Mouse (Mus musculus) MN1 (cell line): Measurements from ENCODE around the gene Sh3bp5.

ENCODE experiments used
- DNase-seq: peaks from one replicate; pipeline ENCODE4 v3.0.0-alpha.2; 2016; ENCODE audit warnings: low spot score

The Sh3bp5 gene

GRCm38 (mm10) chr14:31392873-31393545 is 42.9 kb downstream of the Sh3bp5 start:
- no peak for DNase-seq

GRCm38 (mm10) chr14:31392300-31392699 is 43.6 kb downstream of the Sh3bp5 start:
- DNase-seq = no peak

- no peak for DNase-seq
Measured at GRCm38 (mm10) chr14:31389421-31390147, 46.3 kb downstream of the Sh3bp5 start.

DNA sequence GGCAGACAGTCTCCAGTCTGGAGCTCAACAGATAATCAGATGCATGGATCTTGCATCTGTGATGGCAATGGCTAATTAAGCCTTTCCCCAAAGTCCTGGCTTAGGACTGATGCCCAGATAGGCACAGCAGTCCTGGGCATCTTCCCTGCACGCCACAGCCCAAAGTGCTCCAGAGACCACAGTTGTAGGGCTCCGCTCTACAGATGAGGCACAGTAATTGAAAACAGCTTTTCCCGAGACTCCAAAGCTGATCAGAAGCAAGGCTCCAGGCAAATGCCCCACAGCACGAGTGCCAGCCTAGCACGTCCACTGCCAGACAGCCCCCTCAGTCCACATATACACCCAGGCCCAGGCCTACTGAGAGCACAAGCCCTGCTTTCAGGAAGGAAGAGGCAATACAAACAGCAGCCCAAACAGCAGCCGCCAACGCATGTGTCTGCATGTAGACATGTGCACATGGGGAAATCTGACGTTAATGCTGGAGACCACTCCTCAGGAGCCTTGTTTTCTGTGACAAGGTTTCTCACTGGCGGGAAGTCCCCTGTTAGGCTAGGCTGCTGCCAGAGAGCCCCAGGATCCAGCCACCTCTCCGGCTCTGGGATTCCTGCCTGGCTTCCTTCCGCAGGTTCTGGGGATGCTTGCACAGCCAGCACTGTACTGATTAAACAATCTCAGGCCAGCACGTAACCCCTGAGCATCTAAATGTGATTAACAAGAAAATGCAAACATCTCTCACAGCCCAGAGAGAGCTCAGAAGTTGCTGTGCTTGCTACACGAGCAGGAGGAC is 47.6 kb downstream of the Sh3bp5 start:
- DNase-seq = no peak

DNA sequence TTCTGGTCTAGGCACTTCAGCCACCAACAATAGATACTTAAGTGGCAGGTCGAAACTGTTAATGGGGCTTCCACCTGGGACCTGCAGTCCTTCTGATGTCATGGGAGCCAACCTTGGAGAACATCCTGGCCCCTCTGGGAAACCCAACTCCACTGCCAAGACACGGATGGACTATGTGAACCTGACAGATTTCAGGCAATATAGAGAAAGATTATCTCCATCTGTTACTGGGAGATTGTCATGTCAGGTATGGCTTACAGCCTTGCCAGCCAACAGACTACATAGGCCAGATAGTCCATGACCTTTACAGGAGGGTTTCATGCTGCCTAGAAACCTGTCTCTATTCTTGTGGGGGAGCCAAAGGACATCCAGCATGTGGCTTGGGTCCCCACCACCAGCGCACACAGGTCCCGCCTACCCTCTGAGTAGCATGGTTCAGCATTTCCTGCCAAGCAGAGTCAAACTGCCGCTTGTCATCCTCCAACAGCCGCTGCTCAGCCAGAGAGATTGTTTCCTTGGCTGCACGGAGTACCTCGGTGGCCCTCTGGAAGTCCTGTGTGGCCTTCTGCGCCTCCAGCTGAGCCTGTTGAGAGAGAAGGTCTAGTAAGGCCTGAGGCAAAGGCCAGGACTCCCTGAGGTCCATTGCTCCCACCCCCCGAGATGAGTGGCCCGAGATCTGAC is 48.4 kb downstream of the Sh3bp5 start:
- DNase-seq = no peak

DNA sequence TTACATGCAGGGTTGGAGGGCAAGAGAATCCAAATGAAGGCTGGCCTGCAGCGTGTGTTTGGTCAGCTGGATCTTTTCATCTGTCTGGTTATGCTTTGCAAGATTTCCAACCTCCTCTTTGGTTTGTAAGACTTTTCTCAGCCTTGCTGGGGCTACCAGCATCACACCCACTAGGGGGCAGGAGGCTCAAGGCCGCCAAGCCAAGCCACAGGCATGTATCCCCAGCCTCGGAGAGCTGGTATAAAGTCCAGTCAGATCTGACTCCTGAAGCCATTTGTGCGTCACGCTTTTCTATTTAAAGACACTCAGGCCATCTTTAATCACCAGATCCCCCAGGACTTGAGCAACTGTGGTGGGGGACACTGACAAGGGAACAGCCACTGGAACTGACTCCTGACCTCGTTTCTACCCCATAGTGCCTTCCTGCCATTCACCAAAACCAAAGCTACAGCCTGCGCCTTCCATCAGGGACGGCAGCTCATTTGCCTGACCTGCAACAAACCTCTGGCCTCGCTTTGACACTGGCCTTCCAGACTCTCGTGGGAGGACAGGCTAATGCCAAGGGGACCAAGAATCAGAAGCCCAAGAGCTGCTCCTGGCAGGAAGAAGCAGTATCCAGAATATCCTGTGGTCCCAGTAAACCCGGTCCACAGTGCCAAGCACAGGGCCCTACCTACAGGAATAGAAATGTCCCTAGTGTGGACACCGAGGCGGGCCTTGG is 49.7 kb downstream of the Sh3bp5 start:
- peak; percentile 85 for DNase-seq

DNA sequence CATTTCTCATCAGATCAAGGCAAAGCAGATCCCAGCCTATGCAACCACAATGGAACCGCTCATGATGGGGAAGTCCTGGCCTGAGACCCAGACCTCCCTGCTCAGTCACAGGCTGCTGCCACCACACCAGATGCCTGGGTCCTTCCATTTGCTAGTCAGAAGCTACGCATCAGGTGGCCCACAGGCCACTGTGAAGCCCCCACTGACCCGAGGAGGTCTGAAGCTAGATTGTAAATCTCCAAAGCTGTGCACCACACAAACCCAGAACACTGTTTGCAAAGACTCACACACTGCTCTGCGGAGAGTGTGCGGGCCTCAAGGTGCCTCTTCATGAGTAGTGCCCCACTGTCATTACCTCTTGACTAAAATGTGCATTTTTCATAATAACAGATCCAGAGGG is 50.5 kb downstream of the Sh3bp5 start:
- no peak for DNase-seq

DNA sequence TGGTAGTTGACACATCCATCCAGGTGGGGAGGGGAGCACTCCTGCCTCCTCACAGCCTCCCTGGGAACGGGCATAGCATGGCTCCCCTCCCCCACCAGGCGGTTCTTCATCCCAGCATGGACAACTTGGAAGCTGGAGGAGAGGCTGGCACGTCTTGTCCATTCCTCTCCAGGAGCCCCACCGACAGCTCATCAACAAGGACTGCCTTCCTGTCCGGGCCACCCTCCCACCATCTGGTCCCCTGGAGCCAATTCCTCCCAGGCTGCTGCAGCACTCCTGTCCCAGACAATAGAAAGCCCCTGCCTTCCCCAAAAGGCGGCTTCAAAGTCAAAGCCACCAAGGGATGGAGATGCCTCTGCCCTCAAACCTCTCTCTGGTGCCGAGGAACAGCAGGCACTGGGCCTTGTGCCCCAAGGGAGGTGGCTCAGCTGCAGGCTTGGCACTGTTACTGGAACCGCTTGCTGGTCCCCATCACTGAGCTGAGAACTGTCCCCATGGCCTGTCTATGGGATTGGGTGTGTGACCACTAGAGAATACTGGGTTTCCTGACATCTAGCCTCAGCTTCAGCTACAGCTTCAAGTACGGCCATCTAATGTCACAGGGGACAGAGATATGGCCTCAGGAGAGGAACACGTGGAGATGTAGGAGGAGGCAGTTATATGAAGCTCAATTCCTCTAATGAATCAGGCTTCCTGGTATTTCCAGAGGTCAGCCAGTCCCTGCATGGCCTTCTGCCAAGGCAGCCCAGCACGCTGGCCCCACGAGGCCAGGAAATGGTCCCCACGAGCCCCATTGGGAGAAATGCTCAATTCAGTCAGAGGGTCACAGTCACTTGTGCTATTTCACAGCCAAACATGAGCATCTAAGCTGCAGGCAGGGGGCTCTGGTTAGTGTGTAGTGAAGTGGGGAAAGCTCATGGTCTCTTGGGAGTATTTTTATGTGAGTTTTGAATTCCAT is 51.2 kb downstream of the Sh3bp5 start:
- peak; percentile 30 for DNase-seq

DNA sequence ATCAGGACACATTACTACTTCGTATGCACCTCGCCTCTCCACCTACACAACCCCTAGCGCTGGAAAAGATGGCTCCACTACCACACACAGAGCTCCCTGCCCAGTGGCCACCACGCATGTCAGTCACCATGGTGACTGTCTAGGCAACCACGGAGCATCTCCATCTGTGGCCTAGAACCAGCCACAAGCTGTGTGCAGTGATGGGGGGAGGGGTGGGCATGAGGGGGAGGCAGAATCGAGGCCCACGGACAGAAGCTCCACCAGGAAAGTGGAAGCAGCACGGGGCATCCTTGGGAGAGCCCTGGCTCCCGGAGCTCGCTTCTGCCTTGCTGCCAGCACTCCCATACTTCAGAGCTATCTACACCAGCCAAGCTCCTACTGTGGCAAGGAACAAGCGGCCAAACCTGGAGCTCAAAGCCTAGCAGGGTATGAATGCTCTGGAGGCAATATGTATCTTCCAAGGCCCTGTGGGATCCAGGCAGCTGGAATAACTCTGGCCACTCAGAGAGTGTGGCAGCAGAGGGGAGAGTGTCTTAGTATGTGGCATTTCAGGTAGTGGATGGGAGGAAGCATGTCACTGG is 52.3 kb downstream of the Sh3bp5 start:
- DNase-seq = no peak

GRCm38 (mm10) chr14:31382276-31382675 is 53.6 kb downstream of the Sh3bp5 start:
- no peak for DNase-seq

DNA sequence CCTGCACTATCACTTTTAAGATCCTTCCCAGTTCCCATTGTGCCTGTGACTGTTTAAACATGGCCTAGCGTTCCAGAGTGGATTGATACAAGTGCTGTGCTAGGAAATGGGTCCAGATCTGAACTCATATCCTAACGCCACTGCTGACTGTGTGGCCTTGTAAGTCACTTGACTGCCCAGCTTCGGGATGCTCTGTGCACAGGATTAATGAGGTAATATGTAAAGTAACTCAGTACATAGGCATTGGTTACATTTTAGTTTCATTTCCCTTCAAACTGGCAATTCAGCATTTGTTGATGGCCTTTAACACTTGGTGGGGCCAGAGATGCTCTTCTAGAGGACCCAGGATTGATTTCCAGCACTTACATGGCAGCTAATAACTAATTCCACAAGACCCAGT is 59.5 kb downstream of the Sh3bp5 start:
- no peak for DNase-seq

DNA sequence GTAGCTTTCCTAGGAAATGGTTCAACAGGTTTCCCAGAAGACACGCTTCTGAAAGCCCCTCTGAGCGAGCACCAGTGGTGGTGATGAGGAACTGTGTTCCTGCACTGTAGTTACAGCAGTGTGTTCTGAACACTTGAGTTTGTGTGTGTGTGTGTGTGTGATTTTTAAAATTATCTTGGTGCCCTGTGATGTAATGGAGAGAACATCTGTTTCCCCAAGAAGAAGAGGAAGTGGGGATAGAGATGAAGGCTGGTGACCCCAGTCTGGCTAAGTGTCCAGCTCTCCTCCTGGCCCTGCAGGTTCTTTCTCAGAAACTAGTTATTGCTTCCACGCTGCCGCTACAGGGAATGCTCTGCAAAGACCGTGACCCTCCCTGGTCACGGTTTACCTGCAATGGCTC is 61.5 kb downstream of the Sh3bp5 start:
- DNase-seq = no peak

- no peak for DNase-seq
Measured at GRCm38 (mm10) chr14:31369377-31369776, 66.5 kb downstream of the Sh3bp5 start.

- DNase-seq = no peak
Measured at GRCm38 (mm10) chr14:31367951-31368350, 67.9 kb downstream of the Sh3bp5 start.

DNA sequence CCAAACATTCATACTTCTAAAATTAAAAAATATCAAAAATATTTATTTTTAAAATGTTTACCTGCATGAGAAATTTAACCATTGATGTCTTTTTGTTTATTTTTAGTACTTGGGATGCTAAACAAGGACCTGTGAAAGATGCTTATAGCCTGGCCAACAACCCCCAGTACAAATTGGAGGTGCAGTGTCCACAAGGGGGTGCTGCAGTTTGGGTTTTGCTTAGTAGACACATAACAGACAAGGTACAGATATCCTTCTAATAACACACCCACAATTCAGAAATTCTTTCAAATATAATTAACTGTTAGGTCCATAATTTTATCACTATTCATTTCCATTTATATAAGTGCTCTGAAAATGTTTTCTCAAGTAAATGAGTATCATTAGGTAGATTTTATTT is 70.5 kb downstream of the Sh3bp5 start:
- peak; percentile 71 for DNase-seq

DNA sequence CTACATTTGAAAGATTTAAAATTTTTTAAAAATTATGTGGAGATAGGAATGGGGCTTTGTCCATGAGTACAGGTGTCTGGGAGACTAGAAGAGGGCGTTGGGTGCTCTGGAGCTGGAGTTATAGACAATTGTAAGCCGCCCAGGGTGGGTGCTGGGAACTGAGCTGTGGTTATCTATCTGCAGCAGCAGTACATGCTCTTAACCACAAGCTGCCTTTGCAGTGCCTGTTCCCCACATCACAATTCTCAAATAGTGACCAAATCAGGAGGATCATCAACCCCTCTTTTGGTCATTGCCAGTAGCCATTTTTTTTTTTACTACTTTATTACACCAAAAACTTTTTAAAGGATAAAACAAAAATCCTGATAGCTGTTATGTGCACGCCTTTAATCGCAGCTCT is 71.3 kb downstream of the Sh3bp5 start:
- DNase-seq = no peak

- no peak for DNase-seq
Measured at GRCm38 (mm10) chr14:31362236-31362635, 73.6 kb downstream of the Sh3bp5 start.

- DNase-seq = no peak
Measured at GRCm38 (mm10) chr14:31345367-31345766, 90.5 kb downstream of the Sh3bp5 start.

DNA sequence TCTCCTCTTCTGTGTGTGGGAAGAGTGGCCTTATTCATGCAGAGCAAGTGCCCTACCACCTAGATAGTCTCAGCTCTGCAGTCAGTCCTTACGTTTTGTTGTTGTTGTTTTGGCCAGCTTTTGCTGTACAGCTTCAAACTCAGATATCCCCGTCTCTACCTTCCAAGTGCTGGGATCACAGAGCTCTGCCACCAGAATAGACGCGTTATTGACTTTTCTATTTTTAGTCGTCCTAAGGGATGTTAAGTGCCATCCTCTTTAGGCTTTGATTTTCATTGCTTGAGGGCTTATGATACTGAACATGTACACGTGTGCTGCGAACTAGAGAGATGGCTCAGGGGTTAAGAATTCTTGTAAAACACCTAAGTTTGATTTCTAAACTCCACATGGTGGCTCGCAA is 92.6 kb downstream of the Sh3bp5 start:
- no peak for DNase-seq

- DNase-seq = no peak
Measured at GRCm38 (mm10) chr14:31337947-31338346, 97.9 kb downstream of the Sh3bp5 start.
